Mouse (Mus musculus): ENCODE results near the gene Chga.

Gene Chga

GRCm38 (mm10) chr12:102568219-102568618 lies 13.4 kb downstream of the Chga start:
- H3K9me3 ChIP-seq (ENCODE audit: low read length), result no peaks in the 10 kb centered on the region
- no peak overlapping the region for H3K4me3 ChIP-seq (replicated peaks; ENCODE audit: low read length)
- no peak for TF ChIP-seq NANOG (IDR thresholded peaks at IDR 0.05; ENCODE audit: borderline replicate concordance, low read length)
- no peak for TF ChIP-seq CTCF (conservative IDR thresholded peaks at IDR 0.05; ENCODE audit: low read length)
- peaks cover 63% of the 10 kb centered on the region for H3K4me1 ChIP-seq (replicated peaks; ENCODE audit: low read depth, low read length)
- H3K36me3 ChIP-seq (ENCODE audit: insufficient read depth, low read length), result peaks cover 60% of the 10 kb centered on the region
- H3K27me3 ChIP-seq (ENCODE audit: insufficient read depth, low read length), result peaks cover 1% of the 10 kb centered on the region

- Histone ChIP-seq H3K4me3 (replicated peaks; ENCODE audit: low read length) (peak overlapping the region; percentile 37; the same call in 1 of the 2 replicates), H3K27me3 (ENCODE audit: insufficient read depth, low read length) (no peaks in the 10 kb centered on the region), H3K9me3 (ENCODE audit: low read length) (no peaks in the 10 kb centered on the region), H3K4me1 (replicated peaks; ENCODE audit: low read depth, low read length) (peaks cover 61% of the 10 kb centered on the region), H3K36me3 (ENCODE audit: insufficient read depth, low read length) (peaks cover 74% of the 10 kb centered on the region)
- TF ChIP-seq POU5F1 (IDR thresholded peaks at IDR 0.05; ENCODE audit: borderline replicate concordance, low read length), result no peak
- TF ChIP-seq NANOG (IDR thresholded peaks at IDR 0.05; ENCODE audit: borderline replicate concordance, low read length), result no peak
- no peak for TF ChIP-seq CTCF (conservative IDR thresholded peaks at IDR 0.05; ENCODE audit: low read length)
Observed at GRCm38 (mm10) chr12:102570111-102570510, 15.3 kb downstream of the Chga start.

- TF ChIP-seq CTCF (conservative IDR thresholded peaks at IDR 0.05; ENCODE audit: low read length), result no peak
- no peak for TF ChIP-seq POU5F1 (IDR thresholded peaks at IDR 0.05; ENCODE audit: borderline replicate concordance, low read length)
- TF ChIP-seq NANOG (IDR thresholded peaks at IDR 0.05; ENCODE audit: borderline replicate concordance, low read length), result no peak
- no peaks in the 10 kb centered on the region for H3K27me3 ChIP-seq (ENCODE audit: insufficient read depth, low read length)
- peak overlapping the region; percentile 37; the same call in 1 of the 2 replicates for H3K4me3 ChIP-seq (replicated peaks; ENCODE audit: low read length)
- H3K9me3 ChIP-seq (ENCODE audit: low read length), result no peaks in the 10 kb centered on the region
- H3K36me3 ChIP-seq (ENCODE audit: insufficient read depth, low read length), result peaks cover 80% of the 10 kb centered on the region
- H3K4me1 ChIP-seq (replicated peaks; ENCODE audit: low read depth, low read length), result peaks cover 58% of the 10 kb centered on the region
Observed at GRCm38 (mm10) chr12:102570734-102571133, 16.0 kb downstream of the Chga start.

- peaks cover 59% of the 10 kb centered on the region for H3K4me1 ChIP-seq (replicated peaks; ENCODE audit: low read depth, low read length)
- H3K27me3 ChIP-seq (ENCODE audit: insufficient read depth, low read length), result no peaks in the 10 kb centered on the region
- H3K9me3 ChIP-seq (ENCODE audit: low read length), result no peaks in the 10 kb centered on the region
- no peak overlapping the region for H3K4me3 ChIP-seq (replicated peaks; ENCODE audit: low read length)
- peaks cover 89% of the 10 kb centered on the region for H3K36me3 ChIP-seq (ENCODE audit: insufficient read depth, low read length)
- no peak for TF ChIP-seq NANOG (IDR thresholded peaks at IDR 0.05; ENCODE audit: borderline replicate concordance, low read length)
- no peak for TF ChIP-seq CTCF (conservative IDR thresholded peaks at IDR 0.05; ENCODE audit: low read length)
- TF ChIP-seq POU5F1 (IDR thresholded peaks at IDR 0.05; ENCODE audit: borderline replicate concordance, low read length), result no peak
Observed at GRCm38 (mm10) chr12:102571666-102572065, 16.9 kb downstream of the Chga start.

- Histone ChIP-seq H3K27me3 (ENCODE audit: insufficient read depth, low read length) (no peaks in the 10 kb centered on the region), H3K4me3 (replicated peaks; ENCODE audit: low read length) (no peak overlapping the region), H3K9me3 (ENCODE audit: low read length) (no peaks in the 10 kb centered on the region), H3K4me1 (replicated peaks; ENCODE audit: low read depth, low read length) (peaks cover 49% of the 10 kb centered on the region), H3K36me3 (ENCODE audit: insufficient read depth, low read length) (peaks cover 100% of the 10 kb centered on the region)
- no peak for TF ChIP-seq NANOG (IDR thresholded peaks at IDR 0.05; ENCODE audit: borderline replicate concordance, low read length)
- no peak for TF ChIP-seq POU5F1 (IDR thresholded peaks at IDR 0.05; ENCODE audit: borderline replicate concordance, low read length)
- no peak for TF ChIP-seq CTCF (conservative IDR thresholded peaks at IDR 0.05; ENCODE audit: low read length)
Observed at GRCm38 (mm10) chr12:102573036-102573435, 18.3 kb downstream of the Chga start.

GRCm38 (mm10) chr12:102575541-102576329 lies 21.0 kb downstream of the Chga start:
- H3K9me3 ChIP-seq (ENCODE audit: low read length), result no peaks in the 10 kb centered on the region

GRCm38 (mm10) chr12:102576659-102577398 lies 22.1 kb downstream of the Chga start:
- Histone ChIP-seq H3K36me3 (ENCODE audit: insufficient read depth, low read length) (peaks cover 100% of the 10 kb centered on the region), H3K27me3 (ENCODE audit: insufficient read depth, low read length) (no peaks in the 10 kb centered on the region), H3K4me3 (replicated peaks; ENCODE audit: low read length) (no peak overlapping the region), H3K4me1 (replicated peaks; ENCODE audit: low read depth, low read length) (peaks cover 42% of the 10 kb centered on the region), H3K9me3 (ENCODE audit: low read length) (no peaks in the 10 kb centered on the region)
- no peak for TF ChIP-seq NANOG (IDR thresholded peaks at IDR 0.05; ENCODE audit: borderline replicate concordance, low read length)
- no peak for TF ChIP-seq CTCF (conservative IDR thresholded peaks at IDR 0.05; ENCODE audit: low read length)
- TF ChIP-seq POU5F1 (IDR thresholded peaks at IDR 0.05; ENCODE audit: borderline replicate concordance, low read length), result no peak

More at GRCm38 (mm10) chr12:102575541-102576329, 21.0 kb downstream of the Chga start:
- TF ChIP-seq POU5F1 (IDR thresholded peaks at IDR 0.05; ENCODE audit: borderline replicate concordance, low read length) (no peak), NANOG (IDR thresholded peaks at IDR 0.05; ENCODE audit: borderline replicate concordance, low read length) (no peak), CTCF (conservative IDR thresholded peaks at IDR 0.05; ENCODE audit: low read length) (no peak)
- Histone ChIP-seq H3K36me3 (ENCODE audit: insufficient read depth, low read length) (peaks cover 100% of the 10 kb centered on the region), H3K4me1 (replicated peaks; ENCODE audit: low read depth, low read length) (peaks cover 42% of the 10 kb centered on the region), H3K27me3 (ENCODE audit: insufficient read depth, low read length) (no peaks in the 10 kb centered on the region), H3K4me3 (replicated peaks; ENCODE audit: low read length) (no peak overlapping the region)

GRCm38 (mm10) chr12:102579041-102579440 lies 24.3 kb downstream of the Chga start:
- no peak overlapping the region for H3K4me3 ChIP-seq (replicated peaks; ENCODE audit: low read length)
- no peaks in the 10 kb centered on the region for H3K27me3 ChIP-seq (ENCODE audit: insufficient read depth, low read length)
- peaks cover 54% of the 10 kb centered on the region for H3K4me1 ChIP-seq (replicated peaks; ENCODE audit: low read depth, low read length)
- TF ChIP-seq CTCF (conservative IDR thresholded peaks at IDR 0.05; ENCODE audit: low read length), result peak; percentile 59
- TF ChIP-seq POU5F1 (IDR thresholded peaks at IDR 0.05; ENCODE audit: borderline replicate concordance, low read length), result no peak
- TF ChIP-seq NANOG (IDR thresholded peaks at IDR 0.05; ENCODE audit: borderline replicate concordance, low read length), result no peak
- H3K36me3 ChIP-seq (ENCODE audit: insufficient read depth, low read length), result peaks cover 100% of the 10 kb centered on the region
- H3K9me3 ChIP-seq (ENCODE audit: low read length), result no peaks in the 10 kb centered on the region

All from E14TG2a.4 (cell line).